ENCODE assay signal across 24 mouse cellular contexts in genomic region chr3:153248866-153249265, GRCm38 (mm10).
"Had no signal": no experiment of that assay in that cellular context is flagged by ENCODE, and none has a peak within 500 bp of the region (broad histone marks: within the 10 kb centered on the region; RNA-seq: fewer than 3 reads in every experiment).

No protein-coding gene starts in this region.

- H3K27me3 ChIP-seq: heart, embryonic 13.5 days; hindbrain, embryonic 13.5 days; hindbrain, embryonic 15.5 days; kidney, embryonic 15.5 days; limb, embryonic 13.5 days; limb, embryonic 15.5 days; liver, embryonic 12.5 days had no signal

- H3K4me2 ChIP-seq: heart, embryonic 11.5 days; heart, embryonic 13.5 days; hindbrain, embryonic 13.5 days; hindbrain, embryonic 15.5 days; kidney, embryonic 15.5 days; limb, embryonic 13.5 days; limb, embryonic 15.5 days; liver, embryonic 12.5 days had no signal

- DNase-seq: gastrocnemius, postnatal 14 days; gastrocnemius, postnatal 36 days; heart, adult 18-20 months; heart, postnatal 14 days; heart, postnatal 36 days; kidney, adult 11 months; kidney, adult 2 months; kidney, adult 9 months; kidney, postnatal 14 days; kidney, postnatal 4 days; left cerebral cortex, postnatal 4 days had no signal

- H3K27ac ChIP-seq: heart, embryonic 13.5 days; hindbrain, embryonic 13.5 days; hindbrain, embryonic 15.5 days; hindbrain, postnatal 0 days; kidney, embryonic 15.5 days; kidney, postnatal 0 days; layer of hippocampus, adult 2 months; limb, embryonic 13.5 days; limb, embryonic 15.5 days; liver, embryonic 12.5 days; liver, embryonic 14.5 days had no signal

- H3K9me3 ChIP-seq: heart, embryonic 13.5 days; hindbrain, embryonic 13.5 days; hindbrain, embryonic 15.5 days; kidney, embryonic 15.5 days; limb, embryonic 13.5 days; limb, embryonic 15.5 days; liver, embryonic 12.5 days had no signal

- H3K4me1 ChIP-seq: heart, embryonic 13.5 days; hindbrain, embryonic 15.5 days; limb, embryonic 15.5 days; liver, embryonic 12.5 days had no signal

- H3K36me3 ChIP-seq: heart, embryonic 13.5 days; hindbrain, embryonic 13.5 days; hindbrain, embryonic 15.5 days; kidney, embryonic 15.5 days; limb, embryonic 13.5 days; limb, embryonic 15.5 days; liver, embryonic 12.5 days had no signal

- ATAC-seq: hindbrain, postnatal 0 days; intestine, embryonic 16.5 days; liver, embryonic 12.5 days had no signal

- H3K9ac ChIP-seq: heart, embryonic 13.5 days; hindbrain, embryonic 13.5 days; hindbrain, embryonic 15.5 days; kidney, embryonic 15.5 days; limb, embryonic 13.5 days; limb, embryonic 15.5 days; liver, embryonic 12.5 days; liver, embryonic 14.5 days had no signal

- H3K4me3 ChIP-seq: heart, embryonic 13.5 days; hindbrain, embryonic 13.5 days; hindbrain, embryonic 15.5 days; kidney, embryonic 15.5 days; layer of hippocampus, adult 2 months; limb, embryonic 13.5 days; limb, embryonic 15.5 days; liver, embryonic 12.5 days had no signal
